Mouse (Mus musculus): ENCODE measurements around the gene Senp8. TPM values are rescaled to one million over a fixed set of nuclear protein-coding genes. Genes with fewer than 3 reads are reported as not detected.

Senp8 gene
- polyA plus RNA-seq, 1 experiment from 2014 or later: 9.9 TPM

- Histone ChIP-seq H3K4me3 (ENCODE audit: low read length) (peak overlapping the region; percentile 17; the same call in 1 of the 2 replicates), H3K4me1 (replicated peaks; ENCODE audit: control insufficient read depth, insufficient read depth, low read length) (peaks cover 8% of the 10 kb centered on the region), H3K36me3 (ENCODE audit: control insufficient read depth, insufficient read depth, low read length) (no peaks in the 10 kb centered on the region), H3K9me3 (ENCODE audit: control insufficient read depth, low read length) (no peaks in the 10 kb centered on the region), H3K27ac (ENCODE audit: low read length) (peak overlapping the region; percentile 72), H3K4me2 (ENCODE audit: low read depth, low read length) (peak overlapping the region; percentile 51), H3K9ac (ENCODE audit: low read length) (no peak overlapping the region), H3K27me3 (ENCODE audit: control insufficient read depth, insufficient read depth, low read depth, low read length) (no peaks in the 10 kb centered on the region)
- WGBS: 8% methylated on average over 10 of the region's 10 CpGs
- ATAC-seq (ENCODE audit: low read depth): peak; percentile 51
Measured at GRCm38 (mm10) chr9:59723096-59723657, 27.3 kb downstream of the Senp8 start.

GRCm38 (mm10) chr9:59721144-59721543 lies 29.4 kb downstream of the Senp8 start:
- H3K27ac ChIP-seq (ENCODE audit: low read length): no peak overlapping the region
- no peaks in the 10 kb centered on the region for H3K27me3 ChIP-seq (ENCODE audit: control insufficient read depth, insufficient read depth, low read depth, low read length)
- 74% methylated on average over 5 of the region's 5 CpGs for WGBS
- no peak overlapping the region for H3K9ac ChIP-seq (ENCODE audit: low read length)
- H3K4me1 ChIP-seq (replicated peaks; ENCODE audit: control insufficient read depth, insufficient read depth, low read length): peaks cover 8% of the 10 kb centered on the region
- H3K4me3 ChIP-seq (ENCODE audit: low read length): no peak overlapping the region
- H3K36me3 ChIP-seq (ENCODE audit: control insufficient read depth, insufficient read depth, low read length): no peaks in the 10 kb centered on the region
- no peak overlapping the region for H3K4me2 ChIP-seq (ENCODE audit: low read depth, low read length)
- ATAC-seq (ENCODE audit: low read depth): no peak
- no peaks in the 10 kb centered on the region for H3K9me3 ChIP-seq (ENCODE audit: control insufficient read depth, low read length)

- H3K27me3 ChIP-seq (ENCODE audit: control insufficient read depth, insufficient read depth, low read depth, low read length): no peaks in the 10 kb centered on the region
- no peaks in the 10 kb centered on the region for H3K36me3 ChIP-seq (ENCODE audit: control insufficient read depth, insufficient read depth, low read length)
- WGBS: 57% methylated on average over 4 of the region's 4 CpGs
- H3K4me2 ChIP-seq (ENCODE audit: low read depth, low read length): no peak overlapping the region
- 0 out of 2 replicates have a peak overlapping the region, but pooled peaks have one; percentile 42 for H3K27ac ChIP-seq (ENCODE audit: low read length)
- no peaks in the 10 kb centered on the region for H3K9me3 ChIP-seq (ENCODE audit: control insufficient read depth, low read length)
- H3K4me3 ChIP-seq (ENCODE audit: low read length): no peak overlapping the region
- H3K4me1 ChIP-seq (replicated peaks; ENCODE audit: control insufficient read depth, insufficient read depth, low read length): peaks cover 4% of the 10 kb centered on the region
- peak; percentile 51 for ATAC-seq (ENCODE audit: low read depth)
- H3K9ac ChIP-seq (ENCODE audit: low read length): no peak overlapping the region
Measured at GRCm38 (mm10) chr9:59718237-59718636, 32.3 kb downstream of the Senp8 start.

GRCm38 (mm10) chr9:59716275-59716898 lies 34.1 kb downstream of the Senp8 start:
- Histone ChIP-seq H3K36me3 (ENCODE audit: control insufficient read depth, insufficient read depth, low read length) (no peaks in the 10 kb centered on the region), H3K4me2 (ENCODE audit: low read depth, low read length) (no peak overlapping the region), H3K9me3 (ENCODE audit: control insufficient read depth, low read length) (no peaks in the 10 kb centered on the region), H3K27me3 (ENCODE audit: control insufficient read depth, insufficient read depth, low read depth, low read length) (no peaks in the 10 kb centered on the region), H3K4me1 (replicated peaks; ENCODE audit: control insufficient read depth, insufficient read depth, low read length) (peaks cover 4% of the 10 kb centered on the region), H3K27ac (ENCODE audit: low read length) (no peak overlapping the region), H3K9ac (ENCODE audit: low read length) (no peak overlapping the region), H3K4me3 (ENCODE audit: low read length) (no peak overlapping the region)
- 0 out of 2 replicates have a peak, but pooled peaks have one; percentile 11 for ATAC-seq (ENCODE audit: low read depth)
- 42% methylated on average over 7 of the region's 7 CpGs for WGBS

- peak overlapping the region; percentile 77 for H3K27ac ChIP-seq (ENCODE audit: low read length)
- ATAC-seq (ENCODE audit: low read depth): peak; percentile 81
- WGBS: 42% methylated on average over 3 of the region's 3 CpGs
Measured at GRCm38 (mm10) chr9:59709225-59709624, 41.3 kb downstream of the Senp8 start.

GRCm38 (mm10) chr9:59706850-59707825 lies 43.4 kb downstream of the Senp8 start:
- Histone ChIP-seq H3K4me3 (ENCODE audit: low read length) (no peak overlapping the region), H3K36me3 (ENCODE audit: control insufficient read depth, insufficient read depth, low read length) (no peaks in the 10 kb centered on the region), H3K9ac (ENCODE audit: low read length) (no peak overlapping the region), H3K27ac (ENCODE audit: low read length) (peak overlapping the region; percentile 77), H3K9me3 (ENCODE audit: control insufficient read depth, low read length) (no peaks in the 10 kb centered on the region), H3K27me3 (ENCODE audit: control insufficient read depth, insufficient read depth, low read depth, low read length) (no peaks in the 10 kb centered on the region), H3K4me2 (ENCODE audit: low read depth, low read length) (no peak overlapping the region), H3K4me1 (replicated peaks; ENCODE audit: control insufficient read depth, insufficient read depth, low read length) (peaks cover 22% of the 10 kb centered on the region)
- WGBS: 28% methylated on average over 10 of the region's 10 CpGs
- peak; percentile 77 for ATAC-seq (ENCODE audit: low read depth)

More at GRCm38 (mm10) chr9:59709225-59709624, 41.3 kb downstream of the Senp8 start:
- peaks cover 22% of the 10 kb centered on the region for H3K4me1 ChIP-seq (replicated peaks; ENCODE audit: control insufficient read depth, insufficient read depth, low read length)
- no peaks in the 10 kb centered on the region for H3K36me3 ChIP-seq (ENCODE audit: control insufficient read depth, insufficient read depth, low read length)
- no peaks in the 10 kb centered on the region for H3K27me3 ChIP-seq (ENCODE audit: control insufficient read depth, insufficient read depth, low read depth, low read length)
- H3K4me2 ChIP-seq (ENCODE audit: low read depth, low read length): no peak overlapping the region
- H3K4me3 ChIP-seq (ENCODE audit: low read length): no peak overlapping the region
- H3K9me3 ChIP-seq (ENCODE audit: control insufficient read depth, low read length): no peaks in the 10 kb centered on the region
- peak overlapping the region; percentile 18; the same call in 1 of the 2 replicates for H3K9ac ChIP-seq (ENCODE audit: low read length)

GRCm38 (mm10) chr9:59703099-59703498 lies 47.4 kb downstream of the Senp8 start:
- Histone ChIP-seq H3K36me3 (ENCODE audit: control insufficient read depth, insufficient read depth, low read length) (no peaks in the 10 kb centered on the region), H3K4me2 (ENCODE audit: low read depth, low read length) (no peak overlapping the region), H3K9me3 (ENCODE audit: control insufficient read depth, low read length) (no peaks in the 10 kb centered on the region), H3K27ac (ENCODE audit: low read length) (no peak overlapping the region), H3K4me3 (ENCODE audit: low read length) (no peak overlapping the region), H3K9ac (ENCODE audit: low read length) (no peak overlapping the region), H3K27me3 (ENCODE audit: control insufficient read depth, insufficient read depth, low read depth, low read length) (no peaks in the 10 kb centered on the region), H3K4me1 (replicated peaks; ENCODE audit: control insufficient read depth, insufficient read depth, low read length) (peaks cover 13% of the 10 kb centered on the region)
- 67% methylated on average over 6 of the region's 6 CpGs for WGBS
- no peak for ATAC-seq (ENCODE audit: low read depth)

GRCm38 (mm10) chr9:59701094-59701493 lies 49.4 kb downstream of the Senp8 start:
- ATAC-seq (ENCODE audit: low read depth): no peak
- H3K27ac ChIP-seq (ENCODE audit: low read length): no peak overlapping the region
- no peaks in the 10 kb centered on the region for H3K36me3 ChIP-seq (ENCODE audit: control insufficient read depth, insufficient read depth, low read length)
- H3K9me3 ChIP-seq (ENCODE audit: control insufficient read depth, low read length): no peaks in the 10 kb centered on the region
- H3K27me3 ChIP-seq (ENCODE audit: control insufficient read depth, insufficient read depth, low read depth, low read length): no peaks in the 10 kb centered on the region
- no peak overlapping the region for H3K9ac ChIP-seq (ENCODE audit: low read length)
- WGBS: 67% methylated on average over 7 of the region's 7 CpGs
- H3K4me3 ChIP-seq (ENCODE audit: low read length): no peak overlapping the region
- peaks cover 9% of the 10 kb centered on the region for H3K4me1 ChIP-seq (replicated peaks; ENCODE audit: control insufficient read depth, insufficient read depth, low read length)
- no peak overlapping the region for H3K4me2 ChIP-seq (ENCODE audit: low read depth, low read length)

GRCm38 (mm10) chr9:59696381-59696780 lies 54.1 kb downstream of the Senp8 start:
- H3K4me1 ChIP-seq (replicated peaks; ENCODE audit: control insufficient read depth, insufficient read depth, low read length): peaks cover 39% of the 10 kb centered on the region
- no peak overlapping the region for H3K4me3 ChIP-seq (ENCODE audit: low read length)
- H3K9me3 ChIP-seq (ENCODE audit: control insufficient read depth, low read length): no peaks in the 10 kb centered on the region
- H3K4me2 ChIP-seq (ENCODE audit: low read depth, low read length): no peak overlapping the region
- H3K27ac ChIP-seq (ENCODE audit: low read length): peak overlapping the region; percentile 86
- no peaks in the 10 kb centered on the region for H3K27me3 ChIP-seq (ENCODE audit: control insufficient read depth, insufficient read depth, low read depth, low read length)
- H3K36me3 ChIP-seq (ENCODE audit: control insufficient read depth, insufficient read depth, low read length): no peaks in the 10 kb centered on the region
- peak; percentile 65 for ATAC-seq (ENCODE audit: low read depth)
- H3K9ac ChIP-seq (ENCODE audit: low read length): no peak overlapping the region
- 41% methylated on average over 3 of the region's 3 CpGs for WGBS
